Mouse (Mus musculus) midbrain, embryonic 10.5 days (tissue): ENCODE results near the gene Tsnaxip1. TPM values are rescaled to one million over a fixed set of nuclear protein-coding genes. Genes with fewer than 3 reads are reported as not detected.
"Not testable (repeated sequence)": the region's sequence is repeated elsewhere in the genome, so short reads cannot be mapped to it uniquely, and the experiment has no call there.

Experiments
- DNase-seq: peaks from one replicate; pipeline ENCODE4 v3.0.0-alpha.2; 2017; ENCODE audit warnings: low spot score
- H3K27ac ChIP-seq: fragments of 300-500 bp; sonication (generic); replicated peaks from 2 replicates; pipeline ENCODE4 v1.5.1; 2016; ENCODE audit warnings: mild to moderate bottlenecking
- H3K27me3 ChIP-seq: fragments of 300-500 bp; sonication (generic); 2 replicates; pipeline ENCODE4 v1.6.1; 2016; ENCODE audit warnings: low read depth, mild to moderate bottlenecking; ENCODE audit not compliant: poor library complexity, severe bottlenecking
- H3K36me3 ChIP-seq: fragments of 300-500 bp; sonication (generic); 2 replicates; pipeline ENCODE4 v1.6.1; 2016; ENCODE audit warnings: mild to moderate bottlenecking, moderate library complexity
- H3K4me1 ChIP-seq: fragments of 300-500 bp; sonication (generic); 2 replicates; pipeline ENCODE4 v1.6.1; 2016
- H3K4me3 ChIP-seq: fragments of 300-500 bp; sonication (generic); 2 replicates; pipeline ENCODE4 v1.5.1; 2016; ENCODE audit warnings: mild to moderate bottlenecking, moderate library complexity
- H3K9me3 ChIP-seq: fragments of 300-500 bp; sonication (generic); replicated peaks from 2 replicates; pipeline ENCODE4 v1.6.1; 2016; ENCODE audit warnings: mild to moderate bottlenecking
- WGBS: fragments of 180-500 bp; shearing (Covaris S2); methylation state at CpG from one replicate; pipeline ENCODE4 v1.1.7; 2016; 5-methylcytosine and 5-hydroxymethylcytosine counted together
- polyA plus RNA-seq: library from polyadenylated mRNA; unstranded; fragments of >200 nt; fragmentation: Nextera tagmentation; extraction: Ambion mirVana; gene quantifications from 2 replicates; pipeline ENCODE4 v1.2.1, GENCODE M21; 2016

The Tsnaxip1 gene
- polyA plus RNA-seq, 1 experiment from 2014 or later, result 0.23 TPM

GRCm38 (mm10) chr8:105826379-105826778 is 1.2 kb upstream of the Tsnaxip1 start:
- Histone ChIP-seq H3K27ac (peak overlapping the region; percentile 94), H3K9me3 (no peaks in the 10 kb centered on the region), H3K36me3 (peaks cover 46% of the 10 kb centered on the region), H3K27me3 (no peaks in the 10 kb centered on the region), H3K4me3 (peak overlapping the region; percentile 97), H3K4me1 (peaks cover 20% of the 10 kb centered on the region)
- 18% methylated on average over 4 of the region's 4 CpGs for WGBS
- DNase-seq, result no peak

- not testable (repeated sequence) for H3K27ac ChIP-seq, H3K36me3 ChIP-seq, H3K27me3 ChIP-seq, DNase-seq, H3K9me3 ChIP-seq, H3K4me3 ChIP-seq, H3K4me1 ChIP-seq
- WGBS, result 83% methylated on average over 2 of the region's 2 CpGs
Observed at GRCm38 (mm10) chr8:105833740-105834139, 6.2 kb downstream of the Tsnaxip1 start.

GRCm38 (mm10) chr8:105835318-105835717 is 7.8 kb downstream of the Tsnaxip1 start:
- Histone ChIP-seq H3K36me3 (no peaks in the 10 kb centered on the region), H3K4me3 (no peak overlapping the region), H3K27me3 (no peaks in the 10 kb centered on the region), H3K9me3 (no peaks in the 10 kb centered on the region), H3K4me1 (peaks cover 10% of the 10 kb centered on the region; the same call in 1 of the 2 replicates), H3K27ac (no peak overlapping the region)
- peak; percentile 39 for DNase-seq
- WGBS, result 32% methylated on average over 11 of the region's 11 CpGs

GRCm38 (mm10) chr8:105836991-105837390 is 9.5 kb downstream of the Tsnaxip1 start:
- WGBS, result 83% methylated on average over 6 of the region's 6 CpGs
- DNase-seq, result no peak
- peaks cover 12% of the 10 kb centered on the region for H3K36me3 ChIP-seq
- no peaks in the 10 kb centered on the region for H3K9me3 ChIP-seq
- no peaks in the 10 kb centered on the region for H3K27me3 ChIP-seq
- no peak overlapping the region for H3K27ac ChIP-seq
- no peak overlapping the region for H3K4me3 ChIP-seq
- peaks cover 10% of the 10 kb centered on the region; the same call in 1 of the 2 replicates for H3K4me1 ChIP-seq

GRCm38 (mm10) chr8:105839209-105839608 is 11.7 kb downstream of the Tsnaxip1 start:
- 90% methylated on average over 5 of the region's 5 CpGs for WGBS
- H3K27ac ChIP-seq, result no peak overlapping the region

GRCm38 (mm10) chr8:105846678-105847077 is 19.1 kb downstream of the Tsnaxip1 start:
- peaks cover 80% of the 10 kb centered on the region for H3K36me3 ChIP-seq

More at GRCm38 (mm10) chr8:105839209-105839608, 11.7 kb downstream of the Tsnaxip1 start:
- Histone ChIP-seq H3K27me3 (no peaks in the 10 kb centered on the region), H3K4me1 (peaks cover 10% of the 10 kb centered on the region; the same call in 1 of the 2 replicates), H3K9me3 (no peaks in the 10 kb centered on the region), H3K4me3 (no peak overlapping the region), H3K36me3 (peaks cover 33% of the 10 kb centered on the region)
- no peak for DNase-seq

GRCm38 (mm10) chr8:105850014-105850413 is 22.5 kb downstream of the Tsnaxip1 start:
- Histone ChIP-seq H3K36me3 (peaks cover 47% of the 10 kb centered on the region), H3K4me3 (no peak overlapping the region), H3K9me3 (no peaks in the 10 kb centered on the region), H3K4me1 (peaks cover 17% of the 10 kb centered on the region), H3K27ac (no peak overlapping the region), H3K27me3 (no peaks in the 10 kb centered on the region)
- DNase-seq, result no peak
- 89% methylated on average over 4 of the region's 4 CpGs for WGBS

More at GRCm38 (mm10) chr8:105846678-105847077, 19.1 kb downstream of the Tsnaxip1 start:
- WGBS, result 90% methylated on average over 11 of the region's 11 CpGs
- Histone ChIP-seq H3K27me3 (no peaks in the 10 kb centered on the region), H3K9me3 (no peaks in the 10 kb centered on the region), H3K27ac (no peak overlapping the region), H3K4me3 (no peak overlapping the region), H3K4me1 (peaks cover 13% of the 10 kb centered on the region)
- no peak for DNase-seq

GRCm38 (mm10) chr8:105850611-105851010 is 23.1 kb downstream of the Tsnaxip1 start:
- Histone ChIP-seq H3K27me3 (no peaks in the 10 kb centered on the region), H3K36me3 (peaks cover 41% of the 10 kb centered on the region), H3K27ac (no peak overlapping the region), H3K9me3 (no peaks in the 10 kb centered on the region), H3K4me1 (peaks cover 23% of the 10 kb centered on the region), H3K4me3 (peak overlapping the region; percentile 83)
- 84% methylated on average over 7 of the region's 7 CpGs for WGBS
- DNase-seq, result no peak

GRCm38 (mm10) chr8:105851651-105852143 is 24.2 kb downstream of the Tsnaxip1 start:
- WGBS, result under 1% methylated on average over 34 of the region's 34 CpGs

GRCm38 (mm10) chr8:105852146-105852729 is 24.7 kb downstream of the Tsnaxip1 start:
- Histone ChIP-seq H3K4me3 (peak overlapping the region; percentile 83), H3K4me1 (peaks cover 39% of the 10 kb centered on the region), H3K9me3 (no peaks in the 10 kb centered on the region), H3K27me3 (no peaks in the 10 kb centered on the region), H3K36me3 (peaks cover 28% of the 10 kb centered on the region), H3K27ac (no peak overlapping the region)
- DNase-seq, result no peak
- WGBS, result 81% methylated on average over 12 of the region's 12 CpGs

More at GRCm38 (mm10) chr8:105851651-105852143, 24.2 kb downstream of the Tsnaxip1 start:
- peak overlapping the region; percentile 87 for H3K27ac ChIP-seq
- peak; percentile 92 for DNase-seq
- H3K36me3 ChIP-seq, result peaks cover 30% of the 10 kb centered on the region
- H3K4me1 ChIP-seq, result peaks cover 34% of the 10 kb centered on the region
- peak overlapping the region; percentile 83 for H3K4me3 ChIP-seq
- H3K9me3 ChIP-seq, result no peaks in the 10 kb centered on the region
- H3K27me3 ChIP-seq, result no peaks in the 10 kb centered on the region

- WGBS, result 94% methylated on average over 3 of the region's 3 CpGs
Observed at GRCm38 (mm10) chr8:105853178-105853577, 25.6 kb downstream of the Tsnaxip1 start, which contains the start of gene Cenpt. Gene Cenpt, minus strand, starts transcription at chr8:105853278.

GRCm38 (mm10) chr8:105854303-105854702 is 26.8 kb downstream of the Tsnaxip1 start:
- H3K4me1 ChIP-seq, result peaks cover 58% of the 10 kb centered on the region
- WGBS, result 28% methylated on average over 8 of the region's 8 CpGs

More at GRCm38 (mm10) chr8:105853178-105853577, 25.6 kb downstream of the Tsnaxip1 start, which contains the start of gene Cenpt:
- Histone ChIP-seq H3K4me1 (peaks cover 49% of the 10 kb centered on the region), H3K36me3 (peaks cover 28% of the 10 kb centered on the region), H3K27me3 (no peaks in the 10 kb centered on the region), H3K9me3 (no peaks in the 10 kb centered on the region), H3K4me3 (peak within 1 kb of the TSS; percentile 83; the same call in 1 of the 2 replicates), H3K27ac (no peak within 1 kb of the TSS)
- no peak for DNase-seq

GRCm38 (mm10) chr8:105854715-105855216 is 27.2 kb downstream of the Tsnaxip1 start, which contains the start of gene Thap11:
Gene Thap11, plus strand, starts transcription at chr8:105855132.
- Histone ChIP-seq H3K27me3 (no peaks in the 10 kb centered on the region), H3K27ac (peak within 1 kb of the TSS; percentile 94), H3K4me1 (peaks cover 63% of the 10 kb centered on the region), H3K4me3 (peak within 1 kb of the TSS; percentile 88), H3K36me3 (peaks cover 21% of the 10 kb centered on the region), H3K9me3 (no peaks in the 10 kb centered on the region)
- DNase-seq, result peak; percentile 96
- under 1% methylated on average over 43 of the region's 43 CpGs for WGBS

More at GRCm38 (mm10) chr8:105854303-105854702, 26.8 kb downstream of the Tsnaxip1 start:
- H3K27ac ChIP-seq, result peak overlapping the region; percentile 94
- no peaks in the 10 kb centered on the region for H3K9me3 ChIP-seq
- peak overlapping the region; percentile 88 for H3K4me3 ChIP-seq
- no peak for DNase-seq
- no peaks in the 10 kb centered on the region for H3K27me3 ChIP-seq
- peaks cover 25% of the 10 kb centered on the region for H3K36me3 ChIP-seq
